25 mouse cellular contexts compared by ENCODE assay signal in genomic region chr1:78211041-78211440, GRCm38 (mm10). TPM values are rescaled to one million over a fixed set of nuclear protein-coding genes. Genes with fewer than 3 reads are reported as not detected.
DNase-seq lines count a peak whose midpoint lies in the region; ATAC-seq lines count a peak whose summit lies in the region.
"Had no signal": no experiment of that assay in that cellular context is flagged by ENCODE, and none has a peak within 500 bp of the region (broad histone marks: within the 10 kb centered on the region; RNA-seq: fewer than 3 reads in every experiment).

No protein-coding gene starts in this region.

- peaks cover 92% of the 10 kb centered on the region for H3K27me3 ChIP-seq in embryonic facial prominence, embryonic 13.5 days
- H3K27me3 ChIP-seq in embryonic facial prominence, embryonic 10.5 days (replicated peaks; ENCODE audit: low read depth, poor library complexity, severe bottlenecking) = peaks cover 100% of the 10 kb centered on the region
- peaks cover 100% of the 10 kb centered on the region for H3K27me3 ChIP-seq in midbrain, embryonic 10.5 days (ENCODE audit: low read depth, poor library complexity, severe bottlenecking)
- H3K27me3 ChIP-seq in midbrain, embryonic 16.5 days (ENCODE audit: control insufficient read depth, insufficient read depth, low read depth, low read length) = peaks cover 75% of the 10 kb centered on the region
- H3K27me3 ChIP-seq: CH12.LX had no signal

- no peak overlapping the region for H3K4me3 ChIP-seq in embryonic facial prominence, embryonic 13.5 days
- no peak overlapping the region for H3K4me3 ChIP-seq in embryonic facial prominence, embryonic 10.5 days
- H3K4me3 ChIP-seq in midbrain, embryonic 10.5 days = peak overlapping the region; percentile 29; the same call in 1 of the 2 replicates
- H3K4me3 ChIP-seq in midbrain, embryonic 16.5 days (ENCODE audit: low read depth, low read length) = no peak overlapping the region
- H3K4me3 ChIP-seq: embryonic facial prominence, embryonic 15.5 days; gastrocnemius, adult 2 months; hindbrain, embryonic 13.5 days had no signal

- H3K36me3 ChIP-seq in embryonic facial prominence, embryonic 13.5 days = no peaks in the 10 kb centered on the region
- no peaks in the 10 kb centered on the region for H3K36me3 ChIP-seq in embryonic facial prominence, embryonic 10.5 days (replicated peaks)
- no peaks in the 10 kb centered on the region for H3K36me3 ChIP-seq in midbrain, embryonic 10.5 days
- H3K36me3 ChIP-seq in midbrain, embryonic 16.5 days (ENCODE audit: control insufficient read depth, insufficient read depth, low read length) = no peaks in the 10 kb centered on the region
- H3K36me3 ChIP-seq: embryonic facial prominence, embryonic 15.5 days; G1E; hindbrain, embryonic 13.5 days had no signal

- H3K4me1 ChIP-seq in embryonic facial prominence, embryonic 13.5 days = peaks cover 13% of the 10 kb centered on the region
- peaks cover 5% of the 10 kb centered on the region for H3K4me1 ChIP-seq in embryonic facial prominence, embryonic 10.5 days
- H3K4me1 ChIP-seq in midbrain, embryonic 10.5 days = peaks cover 23% of the 10 kb centered on the region
- peaks cover 2% of the 10 kb centered on the region; the same call in 1 of the 2 replicates for H3K4me1 ChIP-seq in midbrain, embryonic 16.5 days (ENCODE audit: control insufficient read depth, insufficient read depth, low read length)

- 8% methylated on average over 5 of the region's 5 CpGs for WGBS in embryonic facial prominence, embryonic 13.5 days
- WGBS in embryonic facial prominence, embryonic 10.5 days = 1% methylated on average over 5 of the region's 5 CpGs
- 3% methylated on average over 5 of the region's 5 CpGs for WGBS in midbrain, embryonic 10.5 days
- 2% methylated on average over 5 of the region's 5 CpGs for WGBS in midbrain, embryonic 16.5 days

- H3K9me3 ChIP-seq in embryonic facial prominence, embryonic 13.5 days = no peaks in the 10 kb centered on the region
- H3K9me3 ChIP-seq in embryonic facial prominence, embryonic 10.5 days = no peaks in the 10 kb centered on the region
- H3K9me3 ChIP-seq in midbrain, embryonic 10.5 days (replicated peaks) = no peaks in the 10 kb centered on the region
- no peaks in the 10 kb centered on the region for H3K9me3 ChIP-seq in midbrain, embryonic 16.5 days (replicated peaks; ENCODE audit: control insufficient read depth, low read length, poor library complexity, severe bottlenecking)
- H3K9me3 ChIP-seq: embryonic facial prominence, embryonic 15.5 days; hindbrain, embryonic 13.5 days had no signal

- DNase-seq in embryonic facial prominence, embryonic 10.5 days (ENCODE audit: low spot score) = no peak
- no peak for DNase-seq in midbrain, embryonic 10.5 days (ENCODE audit: low spot score)
- DNase-seq in retina, embryonic 14.5 days (ENCODE audit: low spot score) = peak; percentile 35
- no peak for DNase-seq in retina, postnatal 1 day
- no peak for DNase-seq in left cerebral cortex, adult 9 months (ENCODE audit: low spot score in 2 of 2)
- DNase-seq: adrenal gland, postnatal 10 days; adrenal gland, postnatal 36 days; B cell, adult 2 months; cerebellum, adult 18-20 months; cerebellum, adult 9-10 months; cerebellum, postnatal 14 days; gastrocnemius, adult 2 months; gastrocnemius, postnatal 14 days; heart, adult 11 months had no signal

- no peak overlapping the region for H3K27ac ChIP-seq in embryonic facial prominence, embryonic 13.5 days
- no peak overlapping the region for H3K27ac ChIP-seq in embryonic facial prominence, embryonic 10.5 days (replicated peaks)
- no peak overlapping the region for H3K27ac ChIP-seq in midbrain, embryonic 10.5 days (replicated peaks)
- no peak overlapping the region for H3K27ac ChIP-seq in midbrain, embryonic 16.5 days (ENCODE audit: low read length)
- H3K27ac ChIP-seq: embryonic facial prominence, embryonic 15.5 days; gastrocnemius, adult 2 months; hindbrain, embryonic 13.5 days had no signal

- no peak overlapping the region for H3K9ac ChIP-seq in embryonic facial prominence, embryonic 13.5 days
- no peak overlapping the region for H3K9ac ChIP-seq in midbrain, embryonic 16.5 days (ENCODE audit: low read depth, low read length)
- H3K9ac ChIP-seq: embryonic facial prominence, embryonic 15.5 days; forebrain, postnatal 0 days; hindbrain, embryonic 13.5 days had no signal

- H3K4me2 ChIP-seq in embryonic facial prominence, embryonic 13.5 days = peak overlapping the region; percentile 41
- H3K4me2 ChIP-seq in midbrain, embryonic 16.5 days (ENCODE audit: low read length) = no peak overlapping the region
- H3K4me2 ChIP-seq: embryonic facial prominence, embryonic 15.5 days; heart, embryonic 11.5 days; hindbrain, embryonic 13.5 days had no signal

- no peak for ATAC-seq in embryonic facial prominence, embryonic 13.5 days (ENCODE audit: insufficient number of reproducible peaks, insufficient read depth, low FRiP score, low TSS enrichment, low read depth)
- no peak for ATAC-seq in midbrain, embryonic 16.5 days
- ATAC-seq: forebrain, embryonic 14.5 days; forebrain, postnatal 0 days; Patski had no signal

RNA-seq across cellular contexts. Expression of gene Pax3, which starts 14.1 kb away (rescaled TPM):
- 79.9 and 82.3 TPM in 2 replicates for polyA plus RNA-seq in embryonic facial prominence, embryonic 13.5 days (2015; fragmentation: Nextera tagmentation; extraction: Ambion mirVana)
- polyA plus RNA-seq in embryonic facial prominence, embryonic 10.5 days (2016; fragmentation: Nextera tagmentation; extraction: Ambion mirVana) = 16.6 and 17.7 TPM in 2 replicates
- polyA plus RNA-seq in midbrain, embryonic 10.5 days (2016; fragmentation: Nextera tagmentation; extraction: Ambion mirVana) = 33.6 and 34.3 TPM in 2 replicates
- 7.2 and 8.4 TPM in 2 replicates for polyA plus RNA-seq in midbrain, embryonic 16.5 days (2015; fragmentation: Nextera tagmentation; extraction: Ambion mirVana)
- polyA plus RNA-seq: frontal cortex, adult 2 months had no signal
